Mouse (Mus musculus) lung, postnatal 0 days (tissue): Measurements from ENCODE around the gene Med12l.

Experiments
- CTCF ChIP-seq: IDR thresholded peaks from 2 replicates; pipeline ENCODE4 v1.5.1; 2016; ENCODE audit warnings: antibody characterized with exemption, mild to moderate bottlenecking
- EP300 ChIP-seq: IDR thresholded peaks from 2 replicates; pipeline ENCODE4 v1.6.1; 2016; ENCODE audit warnings: antibody characterized with exemption, mild to moderate bottlenecking, control low read depth

- TF ChIP-seq CTCF (no peak), EP300 (no peak)
Measured at GRCm38 (mm10) chr3:59263417-59263816, 257.8 kb downstream of the Med12l start.
